Mouse (Mus musculus) layer of hippocampus, adult 8-10 months (tissue): ENCODE measurements around the gene Smok3b. TPM values are rescaled to one million over a fixed set of nuclear protein-coding genes. Genes with fewer than 3 reads are reported as not detected.

Source experiments
- DNase-seq, 2 experiments: peaks; one replicate each; pipeline ENCODE4 v3.0.0; 2022; ENCODE audit warnings: low spot score in 2 of 2
- total RNA-seq, 4 experiments: library from RNA; stranded (reverse); gene quantifications; 2 replicates each; pipeline ENCODE4 v1.2.4; 2022

Smok3b gene
- total RNA-seq, 4 experiments from 2014 or later: not detected

DNA sequence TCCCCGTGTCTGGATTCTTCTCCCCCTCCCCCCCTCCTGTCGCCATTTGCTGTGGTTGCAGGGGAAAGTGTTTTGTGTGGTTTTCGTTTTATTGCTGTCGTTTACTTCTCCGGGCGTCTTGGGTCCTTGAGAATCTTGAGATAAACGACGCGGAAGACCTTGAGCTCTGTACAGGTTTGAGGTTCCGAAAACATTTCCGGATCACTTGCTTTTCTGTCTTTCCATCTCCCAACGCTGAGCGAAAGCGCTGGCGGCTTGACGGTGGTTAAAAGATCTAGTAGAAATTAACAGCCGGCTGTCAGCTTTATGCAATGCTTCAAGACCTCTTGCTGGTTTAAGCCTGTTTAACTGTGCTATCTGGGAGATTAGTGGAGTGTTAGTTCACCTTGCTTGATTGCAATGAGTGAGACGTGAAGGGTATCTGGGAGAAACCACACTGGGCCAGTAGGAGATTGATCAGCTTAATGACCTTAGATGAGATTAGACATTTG is 64.2 kb downstream of the Smok3b start:
- no peak for DNase-seq

DNA sequence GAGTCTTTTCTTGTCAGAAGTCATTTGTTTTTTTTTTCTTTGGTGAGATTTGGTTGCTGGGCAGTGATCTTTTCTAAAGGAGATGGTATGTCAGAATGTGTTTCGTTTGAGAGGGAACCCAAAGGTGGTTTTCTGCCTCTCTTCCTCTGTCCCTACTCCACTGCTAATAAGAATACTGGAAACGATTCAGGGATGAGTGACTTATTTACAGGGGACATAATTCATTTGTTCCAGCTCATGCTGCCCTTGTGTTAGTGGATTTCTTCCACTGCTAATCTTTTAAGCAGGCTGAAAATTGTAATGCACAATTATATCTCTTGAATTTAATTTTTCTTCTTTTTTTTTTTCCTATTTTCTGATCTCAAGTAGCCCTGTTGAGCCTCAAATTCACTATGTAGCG is 65.6 kb downstream of the Smok3b start:
- no peak for DNase-seq

DNA sequence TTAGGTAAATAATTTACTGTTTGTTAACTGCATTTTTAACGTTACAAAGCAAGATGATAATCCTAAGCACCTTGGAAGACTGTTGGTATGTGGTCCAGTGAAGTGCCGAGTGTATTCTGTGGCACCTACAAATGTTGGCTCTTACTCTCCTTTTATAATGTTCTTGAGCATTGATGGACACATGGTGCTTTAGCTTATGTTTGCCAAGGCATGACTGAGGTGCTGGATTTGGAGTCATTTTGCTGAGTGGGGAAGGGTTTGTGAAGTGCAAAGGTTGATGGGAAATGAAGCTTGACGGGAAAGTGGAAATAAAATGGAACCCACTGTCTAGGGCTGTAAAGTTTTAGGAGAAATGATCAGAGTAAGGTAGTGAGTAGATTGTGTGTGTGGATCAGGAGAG is 67.1 kb downstream of the Smok3b start:
- no peak for DNase-seq

DNA sequence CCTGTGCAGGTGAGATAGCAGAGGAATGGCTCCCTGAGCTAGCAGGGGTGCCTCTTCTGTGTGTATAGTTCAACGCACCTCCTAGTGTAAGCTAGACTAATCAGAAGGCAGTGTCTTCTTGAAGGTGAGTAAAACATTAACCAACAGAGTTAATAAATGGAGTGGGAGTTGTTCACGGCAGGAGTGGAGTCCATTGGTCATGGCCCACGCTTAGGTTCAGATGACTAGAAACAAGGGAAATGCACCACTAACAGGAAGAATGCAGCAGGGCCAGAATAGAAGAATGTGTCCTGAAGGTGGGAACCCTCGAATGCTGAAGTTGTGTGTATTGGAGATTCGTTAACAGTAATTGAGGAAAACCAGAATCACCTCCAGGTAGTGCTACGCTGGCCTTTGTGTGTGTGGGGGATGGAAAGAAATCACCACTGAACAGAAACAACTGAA is 67.9 kb downstream of the Smok3b start:
- no peak for DNase-seq

GRCm38 (mm10) chr5:138090271-138090670 is 69.0 kb downstream of the Smok3b start:
- no peak for DNase-seq

- no peak for DNase-seq
Observed at GRCm38 (mm10) chr5:138090737-138091136, 69.5 kb downstream of the Smok3b start.

DNA sequence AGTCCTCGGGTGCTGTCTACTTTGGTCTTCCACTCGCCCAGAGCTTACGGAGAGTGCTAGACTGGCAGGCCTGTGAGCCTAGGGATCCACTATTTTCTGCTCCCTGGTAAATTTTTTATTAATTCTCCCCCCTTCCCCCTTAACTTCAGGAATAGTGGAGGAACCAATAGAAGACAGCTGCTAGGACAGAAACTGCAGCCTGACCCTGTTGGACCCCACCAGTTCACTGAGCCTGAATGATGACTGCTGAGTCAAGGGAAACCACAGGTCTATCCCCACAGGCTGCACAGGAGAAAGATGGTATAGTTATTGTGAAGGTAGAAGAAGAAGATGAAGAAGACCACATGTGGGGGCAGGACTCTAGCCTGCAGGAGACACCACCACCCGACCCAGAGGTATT is 71.5 kb downstream of the Smok3b start:
- DNase-seq: no peak

GRCm38 (mm10) chr5:138094474-138094873 is 73.2 kb downstream of the Smok3b start:
- DNase-seq: no peak

Other genes with a start within 250 kb of the Smok3b start
- 10 to 100 TPM; 11.5 to 16.3 (median 14.1) TPM for gene Ppp1r35, start 242.6 kb upstream of the Smok3b start, total RNA-seq
- 10 to 100 TPM; 44.6 to 52.9 (median 48.3) TPM for gene Mepce, start 233.8 kb upstream of the Smok3b start, total RNA-seq
- 1 to 10 TPM; 6.7 to 9.1 (median 7.5) TPM for gene Zcwpw1, start 233.6 kb upstream of the Smok3b start, total RNA-seq
- 1 to 10 TPM in 3 of 4 experiments, under 1 TPM in 1; 0.23 to 4.3 (median 2.6) TPM for gene Pilra, start 185.1 kb upstream of the Smok3b start, total RNA-seq
- under 1 TPM in 2 of 4 experiments, not detected in 2; 0.57 to 0.58 TPM for gene Pilrb1, start 163.3 kb upstream of the Smok3b start, total RNA-seq
- under 1 TPM in 1 of 4 experiments, not detected in 3; 0.27 TPM for gene Pilrb2, start 149.6 kb upstream of the Smok3b start, total RNA-seq
- under 1 TPM; 0.14 to 0.49 (median 0.31) TPM for gene Cyp3a13, start 99.8 kb upstream of the Smok3b start, total RNA-seq
- 10 to 100 TPM; 21.7 to 35.9 (median 28.1) TPM for gene Gjc3, start 58.3 kb upstream of the Smok3b start, total RNA-seq
- gene Azgp1, start 39.9 kb upstream of the Smok3b start, total RNA-seq: not detected
- gene Smok3a, start 168 bp upstream of the Smok3b start, total RNA-seq: not detected
- not detected for gene Smok3c, start 31.8 kb downstream of the Smok3b start, total RNA-seq
- 10 to 100 TPM; 40.0 to 46.4 (median 43.2) TPM for gene Zkscan1, start 63.7 kb downstream of the Smok3b start, total RNA-seq
- gene Zscan21, start 95.5 kb downstream of the Smok3b start, total RNA-seq: 10 to 100 TPM; 13.4 to 17.5 (median 15.9) TPM
- gene Zfp113, start 134.3 kb downstream of the Smok3b start, total RNA-seq: 10 to 100 TPM; 10.1 to 14.6 (median 13.2) TPM
- gene Cops6, start 139.6 kb downstream of the Smok3b start, total RNA-seq: 100 to 1,000 TPM; 132 to 137 (median 134) TPM
- 10 to 100 TPM; 24.7 to 32.5 (median 28.9) TPM for gene Ap4m1, start 150.6 kb downstream of the Smok3b start, total RNA-seq
- 10 to 100 TPM; 14.1 to 17.9 (median 16.0) TPM for gene Mcm7, start 151.0 kb downstream of the Smok3b start, total RNA-seq
- 10 to 100 TPM; 37.9 to 42.7 (median 39.1) TPM for gene Taf6, start 166.0 kb downstream of the Smok3b start, total RNA-seq
- gene Cnpy4, start 166.1 kb downstream of the Smok3b start, total RNA-seq: 10 to 100 TPM; 12.1 to 14.7 (median 13.6) TPM
- gene Mblac1, start 172.9 kb downstream of the Smok3b start, total RNA-seq: 10 to 100 TPM in 2 of 4 experiments, 1 to 10 TPM in 2; 7.4 to 11.1 (median 9.5) TPM
- under 1 TPM in 2 of 4 experiments, not detected in 2; 0.19 to 0.37 TPM for gene Nxpe5, start 204.5 kb downstream of the Smok3b start, total RNA-seq
- gene Lamtor4, start 234.1 kb downstream of the Smok3b start, total RNA-seq: 10 to 100 TPM; 51.6 to 61.3 (median 58.0) TPM
- 10 to 100 TPM; 64.7 to 74.1 (median 70.8) TPM for gene BC037034, start 242.6 kb downstream of the Smok3b start, total RNA-seq